In genomic region chr1:91058251-91058650, GRCm38 (mm10) we compare ENCODE assay signal across 14 mouse cellular contexts. TPM values are rescaled to one million over a fixed set of nuclear protein-coding genes. Genes with fewer than 3 reads are reported as not detected.
A peak's percentile ranks its signal among the peaks of the same experiment; 100 is the strongest.
DNase-seq lines count a peak whose midpoint lies in the region; ATAC-seq and TF ChIP-seq lines count a peak whose summit lies in the region.
"Had no signal": no experiment of that assay in that cellular context is flagged by ENCODE, and none has a peak within 500 bp of the region (broad histone marks: within the 10 kb centered on the region; RNA-seq: fewer than 3 reads in every experiment).

No protein-coding gene starts in this region.

- no peak overlapping the region for H3K4me2 ChIP-seq in heart, embryonic 12.5 days
- H3K4me2 ChIP-seq in liver, postnatal 0 days (ENCODE audit: low read depth, low read length): peak overlapping the region; percentile 85
- H3K4me2 ChIP-seq: midbrain, embryonic 13.5 days had no signal

- H3K4me1 ChIP-seq in heart, embryonic 12.5 days (replicated peaks): peaks cover 91% of the 10 kb centered on the region
- H3K4me1 ChIP-seq in liver, postnatal 0 days (ENCODE audit: insufficient read depth): peaks cover 68% of the 10 kb centered on the region

- no peak for ATAC-seq in heart, embryonic 12.5 days (ENCODE audit: insufficient number of reproducible peaks, low FRiP score)
- ATAC-seq in liver, postnatal 0 days: no peak
- ATAC-seq: forebrain, embryonic 14.5 days; midbrain, embryonic 13.5 days had no signal

- H3K27me3 ChIP-seq in heart, embryonic 12.5 days (replicated peaks): no peaks in the 10 kb centered on the region
- H3K27me3 ChIP-seq in liver, postnatal 0 days (ENCODE audit: insufficient read depth, low read length): no peaks in the 10 kb centered on the region

- H3K9ac ChIP-seq in heart, embryonic 12.5 days: no peak overlapping the region
- peak overlapping the region; percentile 3 for H3K9ac ChIP-seq in liver, postnatal 0 days (replicated peaks)
- H3K9ac ChIP-seq: midbrain, embryonic 13.5 days had no signal

- H3K9me3 ChIP-seq in heart, embryonic 12.5 days (replicated peaks): no peaks in the 10 kb centered on the region
- no peaks in the 10 kb centered on the region for H3K9me3 ChIP-seq in liver, postnatal 0 days (ENCODE audit: low read length)
- H3K9me3 ChIP-seq: midbrain, embryonic 13.5 days had no signal

- no peak for TF ChIP-seq CTCF in left cerebral cortex, adult 2 months (IDR thresholded peaks at IDR 0.05)
- TF ChIP-seq CTCF in liver, postnatal 0 days (IDR thresholded peaks at IDR 0.05; ENCODE audit: low read depth): no peak

- intact Hi-C loops in heart, postnatal 25 days (cut with DNase I): no loop called here
- intact Hi-C loops in left cerebral cortex, adult 2 months (cut with DNase I): no loop called here

- no peak for TF ChIP-seq EP300 in liver, postnatal 0 days (IDR thresholded peaks at IDR 0.05; ENCODE audit: low read depth)

- no peak overlapping the region for H3K4me3 ChIP-seq in heart, embryonic 12.5 days
- H3K4me3 ChIP-seq in left cerebral cortex, adult 2 months: no peak overlapping the region
- peak overlapping the region; percentile 36 for H3K4me3 ChIP-seq in liver, postnatal 0 days (ENCODE audit: low read depth, low read length)
- H3K4me3 ChIP-seq: midbrain, embryonic 13.5 days had no signal

- peak overlapping the region; percentile 28; the same call in 1 of the 2 replicates for H3K27ac ChIP-seq in heart, embryonic 12.5 days (ENCODE audit: poor library complexity, severe bottlenecking)
- peak overlapping the region; percentile 37; the same call in 1 of the 2 replicates for H3K27ac ChIP-seq in left cerebral cortex, adult 2 months
- peak overlapping the region; percentile 98 for H3K27ac ChIP-seq in liver, postnatal 0 days (ENCODE audit: low read depth)
- H3K27ac ChIP-seq: midbrain, embryonic 13.5 days had no signal

- no peaks in the 10 kb centered on the region for H3K36me3 ChIP-seq in heart, embryonic 12.5 days
- H3K36me3 ChIP-seq in liver, postnatal 0 days (replicated peaks; ENCODE audit: insufficient read depth, low read length): no peaks in the 10 kb centered on the region; the same call in 1 of the 2 replicates
- H3K36me3 ChIP-seq: G1E; midbrain, embryonic 13.5 days had no signal

- DNase-seq in heart, postnatal 25 days (ENCODE audit: low spot score): no peak
- DNase-seq in left cerebral cortex, adult 2 months (ENCODE audit: extremely low spot score in 1 of 2, low spot score in 2 of 2): no peak
- DNase-seq in left cerebral cortex, adult 18-20 months (ENCODE audit: low spot score in 2 of 2): no peak
- DNase-seq in Muller cell, postnatal 12 days (ENCODE audit: inconsistent ontology term): peak; percentile 67
- no peak for DNase-seq in liver, postnatal 0 days
- DNase-seq in frontal cortex, postnatal 14 days (ENCODE audit: low spot score in 2 of 2): no peak
- DNase-seq in spleen, postnatal 4 days (ENCODE audit: low spot score in 2 of 2): no peak
- DNase-seq: adrenal gland, adult 8-10 months; cerebellum, adult 9-11 months; embryo, embryonic 11 days had no signal

- 55% methylated on average over 6 of the region's 6 CpGs for WGBS in heart, embryonic 12.5 days
- 49% methylated on average over 6 of the region's 6 CpGs for WGBS in liver, postnatal 0 days (ENCODE audit: insufficient replicate concordance)

RNA-seq across cellular contexts. Expression of gene Lrrfip1, which starts 59.7 kb away (rescaled TPM):
- 151 and 161 TPM in 2 replicates for polyA plus RNA-seq in heart, embryonic 12.5 days (2016; fragmentation: Nextera tagmentation; extraction: Ambion mirVana)
- 10 to 100 TPM; 81.3 to 98.0 TPM for total RNA-seq in heart, postnatal 25 days (2021)
- total RNA-seq in left cerebral cortex, adult 2 months (2021): 10 to 100 TPM; 71.4 to 75.1 TPM
- total RNA-seq in left cerebral cortex, adult 18-20 months (2021): 10 to 100 TPM; 71.0 to 74.6 TPM
- 21.9 and 22.7 TPM in 2 replicates for polyA plus RNA-seq in liver, postnatal 0 days (2015; fragmentation: Nextera tagmentation; extraction: Ambion mirVana)
- polyA plus RNA-seq: G1E had no signal

Comparison
In these comparisons a context has a peak if more than half of its experiments do, and no peak if none do; other contexts are left out.
1. H3K27ac ChIP-seq: peak in every context shown above with its lines; median percentile 98 in liver, postnatal 0 days; 37 in left cerebral cortex, adult 2 months; 28 in heart, embryonic 12.5 days.